Mouse (Mus musculus): Measurements from ENCODE around the gene Hist1h3e. TPM values are rescaled to one million over a fixed set of nuclear protein-coding genes. Genes with fewer than 3 reads are reported as not detected.
"Not testable (repeated sequence)": the region's sequence is repeated elsewhere in the genome, so short reads cannot be mapped to it uniquely, and the experiment has no call there.

The Hist1h3e gene
- polyA plus RNA-seq, 1 experiment from 2014 or later, result 4.4 TPM

DNA sequence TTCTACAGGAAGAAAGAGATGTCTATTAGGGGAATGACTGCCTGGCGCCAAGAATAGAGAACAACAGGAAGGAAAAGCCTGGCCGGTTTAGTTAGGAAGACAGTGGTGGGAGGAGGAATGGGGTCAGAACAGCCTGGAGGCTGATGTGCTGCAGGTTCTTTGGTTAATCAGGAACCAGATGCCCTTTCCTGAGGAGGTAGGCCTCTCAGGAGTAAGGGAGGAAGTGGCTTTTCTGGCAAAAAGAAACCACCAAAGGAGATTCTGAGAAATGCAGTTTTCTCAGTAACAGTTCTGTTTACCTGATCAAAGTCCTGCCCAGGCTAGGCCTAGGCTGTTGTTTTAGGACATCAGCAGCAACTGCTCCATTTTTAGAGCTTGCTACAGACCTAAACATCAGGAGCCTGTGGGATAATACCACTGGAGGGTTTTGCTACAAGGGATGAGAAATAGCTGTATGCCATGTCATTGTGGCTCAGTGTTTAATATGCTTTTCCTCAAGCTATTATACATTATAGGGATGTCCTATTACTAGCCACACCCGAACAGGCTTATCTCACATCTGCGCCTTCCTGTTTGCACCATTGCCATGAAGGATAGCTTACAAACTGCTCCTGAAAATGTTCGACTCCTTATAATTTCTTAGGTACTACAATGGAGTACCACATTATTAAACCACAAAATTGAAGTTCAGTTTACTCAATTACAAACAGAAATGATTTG is 31.0 kb upstream of the Hist1h3e start:
- ATAC-seq (ENCODE audit: insufficient read depth), result no peak
- H3K9me3 ChIP-seq (replicated peaks), result no peaks in the 10 kb centered on the region
- H3K27ac ChIP-seq (replicated peaks), result peak overlapping the region; percentile 84
- H3K36me3 ChIP-seq (replicated peaks), result no peaks in the 10 kb centered on the region
- no peak overlapping the region for H3K4me3 ChIP-seq (replicated peaks)
- peak overlapping the region; percentile 21; the same call in 1 of the 2 replicates for H3K4me2 ChIP-seq
- no peaks in the 10 kb centered on the region for H3K27me3 ChIP-seq
- peak overlapping the region; percentile 35 for H3K9ac ChIP-seq
- H3K4me1 ChIP-seq (replicated peaks), result peaks cover 57% of the 10 kb centered on the region
- 13% methylated on average over 5 of the region's 5 CpGs for WGBS (ENCODE audit: insufficient replicate concordance)

- no peaks in the 10 kb centered on the region for H3K36me3 ChIP-seq (replicated peaks)
- no peaks in the 10 kb centered on the region for H3K9me3 ChIP-seq (replicated peaks)
- 73% methylated on average over 7 of the region's 7 CpGs for WGBS (ENCODE audit: insufficient replicate concordance)
- no peak overlapping the region for H3K4me3 ChIP-seq (replicated peaks)
- peaks cover 57% of the 10 kb centered on the region for H3K4me1 ChIP-seq (replicated peaks)
- H3K27me3 ChIP-seq, result no peaks in the 10 kb centered on the region
- no peak for ATAC-seq (ENCODE audit: insufficient read depth)
- H3K27ac ChIP-seq (replicated peaks), result peak overlapping the region; percentile 84
- peak overlapping the region; percentile 35; the same call in 1 of the 2 replicates for H3K9ac ChIP-seq
- H3K4me2 ChIP-seq, result no peak overlapping the region
Measured at GRCm38 (mm10) chr13:23592614-23593013, 30.4 kb upstream of the Hist1h3e start.

DNA sequence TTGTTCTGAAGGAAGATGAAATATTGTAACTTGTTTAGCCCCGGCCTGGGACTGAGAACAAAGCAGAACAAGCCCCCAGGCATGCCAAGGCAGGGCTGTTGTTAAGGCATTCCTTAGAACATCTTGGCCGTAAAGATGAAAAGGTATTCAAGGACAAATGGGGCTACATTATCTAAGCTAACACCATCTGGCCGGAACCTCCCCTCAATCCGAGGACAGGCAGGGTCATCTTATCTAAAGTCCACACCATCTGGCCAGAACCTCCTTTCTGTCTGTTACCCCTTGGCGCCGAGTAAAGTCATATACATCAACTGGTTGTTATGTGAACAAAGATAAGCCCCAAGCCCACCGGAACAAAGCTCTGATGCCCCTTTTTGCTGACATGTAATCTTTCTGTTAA is 29.7 kb upstream of the Hist1h3e start:
- H3K4me1 ChIP-seq (replicated peaks), result peaks cover 54% of the 10 kb centered on the region
- not testable (repeated sequence) for ATAC-seq (ENCODE audit: insufficient read depth); H3K9me3 ChIP-seq (replicated peaks); H3K4me3 ChIP-seq (replicated peaks); H3K27ac ChIP-seq (replicated peaks); H3K4me2 ChIP-seq; H3K9ac ChIP-seq; H3K36me3 ChIP-seq (replicated peaks); H3K27me3 ChIP-seq
- 67% methylated on average over 7 of the region's 7 CpGs for WGBS (ENCODE audit: insufficient replicate concordance)

GRCm38 (mm10) chr13:23591206-23591605 is 29.0 kb upstream of the Hist1h3e start:
- Histone ChIP-seq H3K36me3 (replicated peaks) (no peaks in the 10 kb centered on the region), H3K27me3 (no peaks in the 10 kb centered on the region), H3K9ac (no peak overlapping the region), H3K27ac (replicated peaks) (no peak overlapping the region), H3K4me2 (no peak overlapping the region), H3K4me3 (replicated peaks) (no peak overlapping the region), H3K9me3 (replicated peaks) (no peaks in the 10 kb centered on the region), H3K4me1 (replicated peaks) (peaks cover 55% of the 10 kb centered on the region)
- WGBS (ENCODE audit: insufficient replicate concordance), result 84% methylated on average over 7 of the region's 7 CpGs
- ATAC-seq (ENCODE audit: insufficient read depth), result no peak

DNA sequence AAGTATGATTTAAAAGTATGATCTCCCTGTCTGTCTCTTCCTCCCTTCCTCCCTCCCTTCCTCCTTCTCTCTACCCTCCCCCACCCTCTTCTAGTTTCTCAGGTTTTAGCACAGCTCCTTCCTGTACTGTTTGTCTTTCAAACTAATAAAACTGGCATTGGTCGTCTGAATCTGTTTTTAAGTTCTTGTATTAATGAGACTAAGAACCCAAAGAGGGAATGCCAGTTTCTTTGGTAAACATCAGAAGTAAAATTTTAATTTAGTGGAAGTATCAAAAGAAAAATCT is 24.7 kb upstream of the Hist1h3e start:
- no peaks in the 10 kb centered on the region for H3K27me3 ChIP-seq
- peak overlapping the region; percentile 97 for H3K27ac ChIP-seq (replicated peaks)
- peak overlapping the region; percentile 60 for H3K4me3 ChIP-seq (replicated peaks)
- peaks cover 44% of the 10 kb centered on the region for H3K4me1 ChIP-seq (replicated peaks)
- H3K36me3 ChIP-seq (replicated peaks), result no peaks in the 10 kb centered on the region
- no peak for ATAC-seq (ENCODE audit: insufficient read depth)
- H3K4me2 ChIP-seq, result peak overlapping the region; percentile 74
- H3K9me3 ChIP-seq (replicated peaks), result no peaks in the 10 kb centered on the region
- peak overlapping the region; percentile 66 for H3K9ac ChIP-seq
- 4% methylated on average over 1 of the region's 1 CpGs for WGBS (ENCODE audit: insufficient replicate concordance)

DNA sequence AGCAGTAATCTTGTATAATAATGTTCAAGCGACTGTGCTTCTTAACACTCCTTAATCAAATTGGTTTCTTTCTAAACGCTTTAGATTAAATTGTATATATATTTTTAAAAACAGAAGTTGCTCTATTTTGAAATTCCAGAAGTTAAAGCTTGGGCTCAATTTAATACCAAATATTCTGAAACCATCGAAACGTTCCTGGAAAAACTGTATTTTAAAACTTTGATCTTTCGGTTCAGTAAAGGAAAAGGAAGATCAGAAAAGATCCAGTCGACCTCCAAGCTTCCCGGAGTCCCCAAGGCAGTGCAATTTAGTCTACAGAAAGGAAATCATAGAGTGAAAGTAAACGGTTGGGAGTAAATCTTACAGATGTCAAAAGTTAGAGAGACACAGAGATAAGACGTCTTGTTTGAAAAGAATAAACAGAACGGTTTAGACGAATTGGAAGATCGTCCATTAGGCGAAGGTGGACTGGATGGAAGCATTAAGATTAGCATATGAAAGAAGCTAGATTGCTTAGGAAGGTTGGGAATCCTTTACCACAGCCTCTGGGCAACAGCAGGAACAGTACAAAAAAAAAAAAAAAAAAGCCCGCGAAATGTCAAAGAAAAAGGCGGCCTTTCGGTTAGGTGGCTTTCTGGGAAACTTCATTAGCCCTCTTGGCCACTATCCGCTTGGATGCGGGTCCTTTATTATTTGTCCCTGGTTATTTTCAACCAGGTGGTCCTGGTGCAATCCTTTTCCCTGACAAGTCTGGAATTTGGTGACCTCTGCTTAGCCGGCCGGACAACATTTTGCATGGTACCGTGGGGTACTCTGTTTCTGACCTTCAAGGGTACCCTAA is 24.1 kb upstream of the Hist1h3e start:
- ATAC-seq (ENCODE audit: insufficient read depth), result no peak
- Histone ChIP-seq H3K27me3 (no peaks in the 10 kb centered on the region), H3K4me1 (replicated peaks) (peaks cover 48% of the 10 kb centered on the region), H3K9me3 (replicated peaks) (no peaks in the 10 kb centered on the region), H3K27ac (replicated peaks) (peak overlapping the region; percentile 97), H3K36me3 (replicated peaks) (no peaks in the 10 kb centered on the region), H3K4me2 (peak overlapping the region; percentile 74), H3K9ac (peak overlapping the region; percentile 66), H3K4me3 (replicated peaks) (peak overlapping the region; percentile 60)
- 3% methylated on average over 22 of the region's 22 CpGs for WGBS (ENCODE audit: insufficient replicate concordance)

- under 1% methylated on average over 23 of the region's 36 CpGs for WGBS (ENCODE audit: insufficient replicate concordance)
- H3K4me1 ChIP-seq (replicated peaks), result peaks cover 55% of the 10 kb centered on the region
Measured at GRCm38 (mm10) chr13:23585442-23586098, 23.4 kb upstream of the Hist1h3e start.

DNA sequence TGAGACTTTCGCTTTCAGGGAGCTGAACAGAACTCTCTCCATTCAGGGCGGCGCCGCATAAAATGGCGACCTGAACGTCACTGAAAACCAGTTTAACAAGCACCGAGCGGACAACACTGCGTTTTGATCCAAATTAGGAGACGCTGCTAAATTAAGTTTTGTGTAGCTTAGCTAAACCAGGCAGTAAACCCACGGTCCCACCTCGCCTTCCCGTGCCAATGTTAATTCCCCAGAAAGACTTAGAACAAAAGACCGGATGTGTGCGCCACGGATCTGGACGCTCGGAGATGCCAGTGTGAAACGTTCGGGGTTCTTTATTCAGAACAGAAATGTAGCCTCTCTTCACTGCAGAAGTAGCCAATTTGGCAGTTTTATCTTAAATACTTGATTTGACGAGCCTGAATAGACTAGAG is 22.9 kb upstream of the Hist1h3e start:
- peaks cover 61% of the 10 kb centered on the region for H3K4me1 ChIP-seq (replicated peaks)
- under 1% methylated on average over 21 of the region's 21 CpGs for WGBS (ENCODE audit: insufficient replicate concordance)
- H3K27me3 ChIP-seq, result no peaks in the 10 kb centered on the region
- H3K4me3 ChIP-seq (replicated peaks), result peak overlapping the region; percentile 60
- peak; percentile 3 for ATAC-seq (ENCODE audit: insufficient read depth)
- H3K36me3 ChIP-seq (replicated peaks), result no peaks in the 10 kb centered on the region
- no peaks in the 10 kb centered on the region for H3K9me3 ChIP-seq (replicated peaks)
- H3K9ac ChIP-seq, result peak overlapping the region; percentile 78
- peak overlapping the region; percentile 74 for H3K4me2 ChIP-seq
- H3K27ac ChIP-seq (replicated peaks), result peak overlapping the region; percentile 97

More at GRCm38 (mm10) chr13:23585442-23586098, 23.4 kb upstream of the Hist1h3e start:
- H3K9ac ChIP-seq, result peak overlapping the region; percentile 78
- H3K9me3 ChIP-seq (replicated peaks); H3K36me3 ChIP-seq (replicated peaks); H3K27me3 ChIP-seq: not testable (repeated sequence)
- peak; percentile 75 for ATAC-seq (ENCODE audit: insufficient read depth)
- peak overlapping the region; percentile 74 for H3K4me2 ChIP-seq
- peak overlapping the region; percentile 60 for H3K4me3 ChIP-seq (replicated peaks)
- peak overlapping the region; percentile 97 for H3K27ac ChIP-seq (replicated peaks)

GRCm38 (mm10) chr13:23584331-23584730 is 22.2 kb upstream of the Hist1h3e start:
- H3K4me1 ChIP-seq (replicated peaks), result peaks cover 63% of the 10 kb centered on the region
- H3K4me3 ChIP-seq (replicated peaks), result peak overlapping the region; percentile 60
- no peaks in the 10 kb centered on the region for H3K27me3 ChIP-seq
- H3K4me2 ChIP-seq, result peak overlapping the region; percentile 74
- no peaks in the 10 kb centered on the region for H3K9me3 ChIP-seq (replicated peaks)
- no peak for ATAC-seq (ENCODE audit: insufficient read depth)
- H3K27ac ChIP-seq (replicated peaks), result peak overlapping the region; percentile 97
- peak overlapping the region; percentile 78 for H3K9ac ChIP-seq
- no peaks in the 10 kb centered on the region for H3K36me3 ChIP-seq (replicated peaks)

- ATAC-seq (ENCODE audit: insufficient read depth), result no peak
- Histone ChIP-seq H3K4me1 (replicated peaks) (peaks cover 62% of the 10 kb centered on the region), H3K36me3 (replicated peaks) (no peaks in the 10 kb centered on the region), H3K4me3 (replicated peaks) (peak overlapping the region; percentile 60), H3K9ac (peak overlapping the region; percentile 78), H3K4me2 (peak overlapping the region; percentile 74), H3K27me3 (no peaks in the 10 kb centered on the region), H3K27ac (replicated peaks) (peak overlapping the region; percentile 97), H3K9me3 (replicated peaks) (no peaks in the 10 kb centered on the region)
Measured at GRCm38 (mm10) chr13:23583387-23584068, 21.4 kb upstream of the Hist1h3e start.

Measured in liver, embryonic 15.5 days (tissue).